Mouse (Mus musculus) spleen, postnatal 10 days (tissue): ENCODE data around the gene Arl14.

ENCODE experiments used
- DNase-seq, 2 experiments: peaks; one replicate each; pipeline ENCODE4 v3.0.0; 2021 to 2022; ENCODE audit warnings: low spot score in 2 of 2

Gene Arl14

GRCm38 (mm10) chr3:69221806-69222501 is at the start of gene Arl14:
TSS of gene Arl14 (plus strand) at chr3:69222419.
- no peak for DNase-seq

GRCm38 (mm10) chr3:69175229-69175628 is 47.0 kb upstream of the Arl14 start:
- no peak for DNase-seq

- peak in 1 of 2 experiments; percentile 22 for DNase-seq
Measured at GRCm38 (mm10) chr3:69177168-69177797, 44.9 kb upstream of the Arl14 start.

GRCm38 (mm10) chr3:69177914-69178313 is 44.3 kb upstream of the Arl14 start:
- no peak for DNase-seq

- DNase-seq, result no peak
Measured at GRCm38 (mm10) chr3:69178365-69179004, 43.7 kb upstream of the Arl14 start.

GRCm38 (mm10) chr3:69181531-69181930 is 40.7 kb upstream of the Arl14 start:
- no peak for DNase-seq

- no peak for DNase-seq
Measured at GRCm38 (mm10) chr3:69182225-69182624, 40.0 kb upstream of the Arl14 start.

- DNase-seq, result no peak
Measured at GRCm38 (mm10) chr3:69185244-69185643, 37.0 kb upstream of the Arl14 start.

GRCm38 (mm10) chr3:69186031-69186430 is 36.2 kb upstream of the Arl14 start:
- no peak for DNase-seq

- DNase-seq, result no peak
Measured at GRCm38 (mm10) chr3:69186643-69187042, 35.6 kb upstream of the Arl14 start.

GRCm38 (mm10) chr3:69192995-69193394 is 29.2 kb upstream of the Arl14 start:
- no peak for DNase-seq

GRCm38 (mm10) chr3:69194496-69194895 is 27.7 kb upstream of the Arl14 start:
- DNase-seq, result no peak

- no peak for DNase-seq
Measured at GRCm38 (mm10) chr3:69195251-69195650, 27.0 kb upstream of the Arl14 start.

- DNase-seq, result no peak
Measured at GRCm38 (mm10) chr3:69198098-69198497, 24.1 kb upstream of the Arl14 start.

GRCm38 (mm10) chr3:69200251-69200650 is 22.0 kb upstream of the Arl14 start:
- no peak for DNase-seq

GRCm38 (mm10) chr3:69201206-69201605 is 21.0 kb upstream of the Arl14 start:
- no peak for DNase-seq

GRCm38 (mm10) chr3:69202876-69203275 is 19.3 kb upstream of the Arl14 start:
- DNase-seq, result no peak

- DNase-seq, result no peak
Measured at GRCm38 (mm10) chr3:69205266-69206054, 16.8 kb upstream of the Arl14 start.

- no peak for DNase-seq
Measured at GRCm38 (mm10) chr3:69206193-69206893, 15.9 kb upstream of the Arl14 start.

GRCm38 (mm10) chr3:69208441-69209309 is 13.5 kb upstream of the Arl14 start:
- no peak for DNase-seq

- no peak for DNase-seq
Measured at GRCm38 (mm10) chr3:69212246-69212645, 10.0 kb upstream of the Arl14 start.
